Mouse (Mus musculus): ENCODE measurements around the gene Camk2d. TPM values are rescaled to one million over a fixed set of nuclear protein-coding genes. Genes with fewer than 3 reads are reported as not detected.

Camk2d gene
- polyA plus RNA-seq, 1 experiment from 2014 or later, result 7.4 TPM

DNA sequence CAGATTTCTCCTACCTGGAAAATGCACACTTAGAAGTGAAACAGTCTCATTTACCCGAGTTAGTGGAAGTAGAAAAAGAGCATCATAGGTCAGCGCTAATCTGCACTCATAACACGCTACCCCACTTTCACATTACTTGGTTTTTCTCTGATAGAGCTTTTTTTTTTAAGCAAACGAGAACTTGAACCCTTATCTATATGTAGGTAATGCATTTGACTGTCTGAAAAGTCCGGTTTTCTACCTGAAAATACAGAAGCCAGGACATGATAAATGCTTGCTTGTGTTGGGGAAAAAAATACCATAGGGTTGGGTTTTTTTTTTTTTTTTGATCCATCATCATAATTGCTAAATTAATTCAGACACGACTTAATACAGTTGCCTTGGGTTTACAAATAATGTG is 206.9 kb downstream of the Camk2d start:
- TF ChIP-seq EP300 (IDR thresholded peaks at IDR 0.05; ENCODE audit: low read depth) (no peak), CTCF (IDR thresholded peaks at IDR 0.05; ENCODE audit: low read depth) (no peak)
- H3K27ac ChIP-seq (ENCODE audit: low read depth), result no peak overlapping the region
- H3K27me3 ChIP-seq (ENCODE audit: insufficient read depth, low read length), result no peaks in the 10 kb centered on the region
- ATAC-seq (no peak), DNase-seq (no peak)
- 68% methylated on average over 6 of the region's 6 CpGs for WGBS (ENCODE audit: insufficient replicate concordance)
- H3K4me1 ChIP-seq (ENCODE audit: insufficient read depth), result no peaks in the 10 kb centered on the region
- H3K36me3 ChIP-seq (replicated peaks; ENCODE audit: insufficient read depth, low read length), result no peaks in the 10 kb centered on the region; the same call in 1 of the 2 replicates
- no peak overlapping the region for H3K4me3 ChIP-seq (ENCODE audit: low read depth, low read length)
- no peak overlapping the region for H3K4me2 ChIP-seq (ENCODE audit: low read depth, low read length)
- H3K9ac ChIP-seq (replicated peaks), result no peak overlapping the region
- no peaks in the 10 kb centered on the region for H3K9me3 ChIP-seq (ENCODE audit: low read length)

DNA sequence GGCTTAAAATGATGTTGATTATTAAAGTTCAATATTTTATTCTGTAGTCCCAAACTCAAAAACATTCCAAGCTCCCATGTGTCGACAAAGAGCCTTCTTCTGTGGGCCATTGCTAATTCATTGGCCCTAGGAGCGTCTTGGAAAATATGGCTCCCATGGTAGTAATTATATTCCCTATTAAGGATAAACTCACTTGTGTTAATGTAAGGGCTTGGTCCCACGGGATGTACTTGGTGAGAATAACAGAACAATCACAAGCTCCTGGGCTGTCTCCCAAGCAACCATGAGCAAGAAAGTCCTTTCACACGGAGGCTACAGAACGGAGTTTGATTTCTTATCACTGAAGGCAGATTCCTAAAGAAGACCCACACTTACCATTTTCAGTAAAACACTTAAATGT is 208.9 kb downstream of the Camk2d start:
- Histone ChIP-seq H3K27ac (ENCODE audit: low read depth) (no peak overlapping the region), H3K36me3 (replicated peaks; ENCODE audit: insufficient read depth, low read length) (no peaks in the 10 kb centered on the region), H3K4me3 (ENCODE audit: low read depth, low read length) (no peak overlapping the region), H3K9ac (replicated peaks) (no peak overlapping the region), H3K4me2 (ENCODE audit: low read depth, low read length) (no peak overlapping the region), H3K9me3 (ENCODE audit: low read length) (no peaks in the 10 kb centered on the region), H3K27me3 (ENCODE audit: insufficient read depth, low read length) (no peaks in the 10 kb centered on the region), H3K4me1 (ENCODE audit: insufficient read depth) (no peaks in the 10 kb centered on the region)
- no peak for ATAC-seq
- DNase-seq, result no peak
- no peak for TF ChIP-seq EP300 (IDR thresholded peaks at IDR 0.05; ENCODE audit: low read depth)
- TF ChIP-seq CTCF (IDR thresholded peaks at IDR 0.05; ENCODE audit: low read depth), result no peak
- WGBS (ENCODE audit: insufficient replicate concordance), result 77% methylated on average over 5 of the region's 5 CpGs

DNA sequence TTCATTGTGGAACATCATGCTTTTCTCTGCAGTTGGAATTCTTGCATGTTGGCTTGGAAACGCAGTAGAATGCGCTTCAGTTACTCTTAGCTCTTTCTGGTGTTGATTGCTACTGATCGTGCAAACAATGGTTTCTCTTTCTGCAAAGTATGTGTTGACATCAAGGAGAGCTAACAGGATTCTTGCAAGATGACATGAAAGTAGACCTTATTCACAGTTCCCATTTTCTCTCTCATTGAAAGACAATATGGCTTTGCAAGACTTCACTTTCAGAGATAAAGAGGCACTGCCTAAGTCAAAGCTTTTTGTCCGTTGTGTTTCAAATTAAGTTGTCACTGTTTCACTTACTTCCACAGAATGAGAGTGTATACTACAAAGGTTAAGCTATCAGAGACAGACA is 210.0 kb downstream of the Camk2d start:
- Histone ChIP-seq H3K9ac (replicated peaks) (no peak overlapping the region), H3K27me3 (ENCODE audit: insufficient read depth, low read length) (no peaks in the 10 kb centered on the region), H3K4me2 (ENCODE audit: low read depth, low read length) (no peak overlapping the region), H3K9me3 (ENCODE audit: low read length) (no peaks in the 10 kb centered on the region), H3K27ac (ENCODE audit: low read depth) (no peak overlapping the region), H3K4me3 (ENCODE audit: low read depth, low read length) (no peak overlapping the region), H3K4me1 (ENCODE audit: insufficient read depth) (no peaks in the 10 kb centered on the region), H3K36me3 (replicated peaks; ENCODE audit: insufficient read depth, low read length) (no peaks in the 10 kb centered on the region)
- ATAC-seq (no peak), DNase-seq (no peak)
- 78% methylated on average over 4 of the region's 4 CpGs for WGBS (ENCODE audit: insufficient replicate concordance)
- TF ChIP-seq CTCF (IDR thresholded peaks at IDR 0.05; ENCODE audit: low read depth) (no peak), EP300 (IDR thresholded peaks at IDR 0.05; ENCODE audit: low read depth) (no peak)

DNA sequence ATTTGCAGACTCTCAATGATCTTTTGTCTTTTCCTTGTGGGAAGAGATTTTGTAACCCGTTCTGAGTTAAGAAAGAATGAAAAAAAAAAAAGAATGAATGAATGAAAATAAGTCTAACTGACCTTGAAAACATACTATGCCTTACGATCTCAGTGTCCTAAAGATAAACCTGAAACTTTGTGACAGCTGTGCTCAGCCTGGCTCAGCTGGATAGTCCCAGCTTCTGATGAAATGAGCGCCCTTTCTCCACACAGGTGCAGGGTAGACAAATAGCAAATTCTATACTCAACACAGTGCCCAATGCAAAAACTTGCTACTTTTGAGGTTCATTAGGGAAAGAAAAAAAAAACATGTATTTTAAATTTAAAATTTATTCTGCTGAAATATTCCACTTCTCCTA is 213.8 kb downstream of the Camk2d start:
- no peak for DNase-seq
- 60% methylated on average over 3 of the region's 3 CpGs for WGBS (ENCODE audit: insufficient replicate concordance)

DNA sequence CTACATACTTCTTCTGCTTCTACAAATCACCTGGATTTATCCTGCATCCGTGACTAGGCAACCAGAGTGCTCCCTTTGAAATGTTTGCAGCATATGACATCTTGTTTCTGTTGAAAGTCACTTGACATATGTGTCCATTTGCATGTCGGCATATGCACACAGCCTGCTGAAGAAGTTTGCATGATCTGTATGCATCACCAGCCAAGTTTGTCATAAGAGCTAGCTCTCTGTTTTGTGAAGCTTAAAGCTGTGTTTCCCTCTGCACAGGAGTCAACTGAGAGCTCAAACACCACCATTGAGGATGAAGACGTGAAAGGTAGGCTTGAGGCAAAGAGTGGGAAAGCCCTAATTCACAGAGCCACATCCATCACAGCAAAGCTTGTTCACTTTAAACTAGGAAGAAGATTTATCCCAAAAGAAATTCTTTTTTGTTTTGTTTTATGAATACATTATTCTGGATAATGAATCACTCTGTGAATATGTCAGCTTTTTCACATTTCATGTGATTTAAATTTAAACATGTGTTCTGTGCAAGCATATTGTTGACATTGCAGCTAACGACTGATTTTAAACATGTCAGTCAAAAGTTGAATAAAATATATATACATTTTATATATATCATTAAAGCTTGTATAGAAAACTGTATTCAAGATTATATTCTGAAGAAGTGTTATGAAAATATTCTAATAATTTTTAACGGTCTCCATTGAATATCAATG is 214.4 kb downstream of the Camk2d start:
- TF ChIP-seq EP300 (IDR thresholded peaks at IDR 0.05; ENCODE audit: low read depth) (no peak), CTCF (IDR thresholded peaks at IDR 0.05; ENCODE audit: low read depth) (no peak)
- Histone ChIP-seq H3K36me3 (replicated peaks; ENCODE audit: insufficient read depth, low read length) (no peaks in the 10 kb centered on the region), H3K4me1 (ENCODE audit: insufficient read depth) (no peaks in the 10 kb centered on the region), H3K4me3 (ENCODE audit: low read depth, low read length) (no peak overlapping the region), H3K4me2 (ENCODE audit: low read depth, low read length) (0 out of 2 replicates have a peak overlapping the region, but pooled peaks have one; percentile 9), H3K27ac (ENCODE audit: low read depth) (no peak overlapping the region), H3K9ac (replicated peaks) (no peak overlapping the region), H3K27me3 (ENCODE audit: insufficient read depth, low read length) (no peaks in the 10 kb centered on the region), H3K9me3 (ENCODE audit: low read length) (no peaks in the 10 kb centered on the region)
- ATAC-seq, result no peak
- DNase-seq, result no peak
- 68% methylated on average over 5 of the region's 5 CpGs for WGBS (ENCODE audit: insufficient replicate concordance)

More for the DNA sequence above, 213.8 kb downstream of the Camk2d start:
- no peaks in the 10 kb centered on the region for H3K36me3 ChIP-seq (replicated peaks; ENCODE audit: insufficient read depth, low read length)
- ATAC-seq, result no peak
- H3K27me3 ChIP-seq (ENCODE audit: insufficient read depth, low read length), result no peaks in the 10 kb centered on the region
- H3K27ac ChIP-seq (ENCODE audit: low read depth), result no peak overlapping the region
- no peaks in the 10 kb centered on the region for H3K4me1 ChIP-seq (ENCODE audit: insufficient read depth)
- H3K9ac ChIP-seq (replicated peaks), result no peak overlapping the region
- H3K4me3 ChIP-seq (ENCODE audit: low read depth, low read length), result no peak overlapping the region
- no peaks in the 10 kb centered on the region for H3K9me3 ChIP-seq (ENCODE audit: low read length)
- no peak overlapping the region for H3K4me2 ChIP-seq (ENCODE audit: low read depth, low read length)
- no peak for TF ChIP-seq EP300 (IDR thresholded peaks at IDR 0.05; ENCODE audit: low read depth)
- no peak for TF ChIP-seq CTCF (IDR thresholded peaks at IDR 0.05; ENCODE audit: low read depth)

DNA sequence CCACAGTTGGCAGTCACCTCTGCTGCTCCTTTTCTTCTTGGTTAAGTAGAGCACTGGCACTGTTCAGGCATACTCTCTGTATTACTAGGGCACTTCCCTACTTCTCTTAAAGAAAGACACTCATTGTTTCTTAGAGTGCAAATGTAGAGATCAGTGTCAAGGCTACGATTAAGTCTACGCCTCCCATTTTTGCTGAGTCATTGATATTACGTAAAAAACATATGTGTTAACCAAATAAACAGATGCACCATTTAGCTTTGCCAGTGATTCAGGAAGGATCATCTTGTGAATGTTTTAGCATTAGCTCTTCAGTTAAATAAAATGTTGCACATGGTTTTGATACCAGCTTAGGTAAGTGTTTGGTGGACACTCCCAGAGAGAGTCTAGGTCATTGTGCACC is 215.5 kb downstream of the Camk2d start:
- no peaks in the 10 kb centered on the region for H3K4me1 ChIP-seq (ENCODE audit: insufficient read depth)
- no peaks in the 10 kb centered on the region for H3K27me3 ChIP-seq (ENCODE audit: insufficient read depth, low read length)
- no peak for DNase-seq
- H3K9me3 ChIP-seq (ENCODE audit: low read length), result no peaks in the 10 kb centered on the region
- no peak for ATAC-seq
- TF ChIP-seq CTCF (IDR thresholded peaks at IDR 0.05; ENCODE audit: low read depth), result no peak
- TF ChIP-seq EP300 (IDR thresholded peaks at IDR 0.05; ENCODE audit: low read depth), result no peak
- WGBS (ENCODE audit: insufficient replicate concordance), result 75% methylated on average over 3 of the region's 3 CpGs
- H3K4me2 ChIP-seq (ENCODE audit: low read depth, low read length), result 0 out of 2 replicates have a peak overlapping the region, but pooled peaks have one; percentile 20
- H3K9ac ChIP-seq (replicated peaks), result no peak overlapping the region
- H3K36me3 ChIP-seq (replicated peaks; ENCODE audit: insufficient read depth, low read length), result no peaks in the 10 kb centered on the region
- no peak overlapping the region for H3K4me3 ChIP-seq (ENCODE audit: low read depth, low read length)
- H3K27ac ChIP-seq (ENCODE audit: low read depth), result no peak overlapping the region

Data from liver, postnatal 0 days (tissue).